Mouse (Mus musculus): ENCODE measurements at regions not wholly inside any gene's neighbourhood (a gene's known extent, or its start where the extent isn't known, plus 50 kb on each side); places are given as distances from the start of the nearest gene placed in this dataset.

DNA sequence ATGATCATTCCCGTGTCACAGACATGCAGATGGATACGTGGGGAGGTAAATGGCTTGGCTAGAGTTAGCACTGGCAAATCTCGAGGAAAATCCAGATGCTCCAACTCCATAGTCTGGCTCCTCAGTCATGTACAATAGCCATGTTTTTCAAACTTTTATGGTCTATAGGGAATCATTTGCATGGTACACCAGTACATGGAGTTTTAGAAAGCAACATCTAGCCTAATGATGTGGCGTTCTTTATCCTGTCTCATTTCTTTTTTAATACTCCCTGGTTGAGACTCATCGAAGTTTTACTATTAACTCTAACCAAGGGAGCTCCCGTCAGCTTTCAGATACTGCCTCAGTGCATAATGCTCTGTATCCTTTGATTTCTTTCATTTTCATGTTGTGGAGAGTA, 178.0 kb downstream of the Tpbg start:
- no peak for DNase-seq (ENCODE audit: low read depth, low spot score)
- H3K4me1 ChIP-seq (ENCODE audit: control insufficient read depth in 2 of 2, insufficient read depth in 2 of 2, low read length in 2 of 2, poor library complexity in 1 of 2) = no peaks in the 10 kb centered on the region
- no peak overlapping the region for H3K27ac ChIP-seq (ENCODE audit: insufficient read depth, low read depth, low read length, poor library complexity, severe bottlenecking)
- H3K9ac ChIP-seq (ENCODE audit: insufficient read depth, low read depth, low read length, poor library complexity, severe bottlenecking) = no peak overlapping the region
- no peak overlapping the region for H3K4me3 ChIP-seq (ENCODE audit: insufficient read depth in 1 of 2, low read depth in 1 of 2, low read length in 2 of 2, poor library complexity in 1 of 2, severe bottlenecking in 1 of 2)
- H3K9me3 ChIP-seq (ENCODE audit: control insufficient read depth, insufficient read depth, low read depth, low read length) = no peaks in the 10 kb centered on the region
- TF ChIP-seq MAFK (IDR thresholded peaks at IDR 0.05; ENCODE audit: insufficient read depth, low read depth, low read length) (no peak), ZC3H11A (IDR thresholded peaks at IDR 0.05; ENCODE audit: borderline replicate concordance, low read depth, low read length) (no peak), HCFC1 (IDR thresholded peaks at IDR 0.05; ENCODE audit: borderline replicate concordance, insufficient read depth, low read length) (no peak), CHD2 (IDR thresholded peaks at IDR 0.05; ENCODE audit: low read depth, low read length) (no peak)
- in situ Hi-C loops (cut with MboI; ENCODE audit: low sequenced_read_pairs in 2 of 2, unreplicated experiment in 2 of 2) = no loop called here
- no peaks in the 10 kb centered on the region for H3K36me3 ChIP-seq (ENCODE audit: control insufficient read depth, insufficient read depth, low read length, poor library complexity, severe bottlenecking)

DNA sequence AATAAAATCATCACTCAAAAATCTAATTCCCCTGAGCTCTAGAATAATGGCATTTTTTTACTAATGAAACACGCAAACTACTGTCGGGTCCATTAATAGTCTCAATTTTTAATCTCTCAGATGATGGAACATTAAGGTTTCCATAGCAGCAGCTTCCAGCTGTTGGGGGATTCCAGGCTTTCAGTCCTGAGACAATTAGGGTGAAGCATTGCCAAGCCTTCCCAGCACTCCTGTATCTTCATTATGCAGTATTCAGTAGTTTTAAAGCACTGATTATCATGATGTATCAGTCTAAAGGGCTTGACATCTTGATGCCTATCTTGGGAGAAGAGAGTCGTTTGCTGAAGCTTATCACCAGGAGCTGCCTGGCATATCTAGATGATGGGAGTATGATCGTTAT, 178.6 kb downstream of the Tpbg start:
- DNase-seq (ENCODE audit: low read depth, low spot score) = no peak
- H3K4me3 ChIP-seq (ENCODE audit: insufficient read depth in 1 of 2, low read depth in 1 of 2, low read length in 2 of 2, poor library complexity in 1 of 2, severe bottlenecking in 1 of 2) = no peak overlapping the region
- no peak overlapping the region for H3K9ac ChIP-seq (ENCODE audit: insufficient read depth, low read depth, low read length, poor library complexity, severe bottlenecking)
- H3K27ac ChIP-seq (ENCODE audit: insufficient read depth, low read depth, low read length, poor library complexity, severe bottlenecking) = no peak overlapping the region
- no peaks in the 10 kb centered on the region for H3K9me3 ChIP-seq (ENCODE audit: control insufficient read depth, insufficient read depth, low read depth, low read length)
- no peaks in the 10 kb centered on the region for H3K4me1 ChIP-seq (ENCODE audit: control insufficient read depth in 2 of 2, insufficient read depth in 2 of 2, low read length in 2 of 2, poor library complexity in 1 of 2)
- TF ChIP-seq MAFK (IDR thresholded peaks at IDR 0.05; ENCODE audit: insufficient read depth, low read depth, low read length) = no peak
- no peak for TF ChIP-seq ZC3H11A (IDR thresholded peaks at IDR 0.05; ENCODE audit: borderline replicate concordance, low read depth, low read length)
- no peak for TF ChIP-seq ZNF384 (IDR thresholded peaks at IDR 0.05; ENCODE audit: low read depth, low read length)
- TF ChIP-seq HCFC1 (IDR thresholded peaks at IDR 0.05; ENCODE audit: borderline replicate concordance, insufficient read depth, low read length) = no peak
- TF ChIP-seq CHD2 (IDR thresholded peaks at IDR 0.05; ENCODE audit: low read depth, low read length) = no peak
- no peaks in the 10 kb centered on the region for H3K36me3 ChIP-seq (ENCODE audit: control insufficient read depth, insufficient read depth, low read length, poor library complexity, severe bottlenecking)
- in situ Hi-C loops (cut with MboI; ENCODE audit: low sequenced_read_pairs in 2 of 2, unreplicated experiment in 2 of 2) = no loop called here

DNA sequence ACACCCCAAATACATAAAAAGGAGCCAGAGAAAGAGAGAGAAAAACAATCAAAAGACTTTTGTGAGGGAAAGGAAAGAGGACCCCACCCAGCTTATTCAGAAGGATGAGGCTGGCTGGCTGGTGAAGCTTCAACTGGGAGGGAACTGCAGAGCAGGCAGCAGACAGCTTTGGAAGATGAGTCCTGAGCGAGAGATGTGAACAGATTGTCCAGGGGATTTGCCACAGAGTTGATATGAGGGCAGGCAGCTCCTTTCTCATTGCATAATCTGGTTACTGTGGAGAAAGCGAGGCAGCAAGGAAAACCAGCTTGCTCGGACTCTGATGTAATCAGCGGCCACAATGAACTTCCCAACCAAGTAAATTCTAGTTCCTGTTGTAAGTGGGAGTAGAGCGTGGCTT, 188.6 kb downstream of the Tpbg start:
- no peak overlapping the region for H3K4me3 ChIP-seq (ENCODE audit: insufficient read depth in 1 of 2, low read depth in 1 of 2, low read length in 2 of 2, poor library complexity in 1 of 2, severe bottlenecking in 1 of 2)
- DNase-seq (ENCODE audit: low read depth, low spot score) = no peak
- H3K9me3 ChIP-seq (ENCODE audit: control insufficient read depth, insufficient read depth, low read depth, low read length) = no peaks in the 10 kb centered on the region
- H3K9ac ChIP-seq (ENCODE audit: insufficient read depth, low read depth, low read length, poor library complexity, severe bottlenecking) = no peak overlapping the region
- TF ChIP-seq CHD2 (IDR thresholded peaks at IDR 0.05; ENCODE audit: low read depth, low read length) (no peak), HCFC1 (IDR thresholded peaks at IDR 0.05; ENCODE audit: borderline replicate concordance, insufficient read depth, low read length) (no peak), MAFK (IDR thresholded peaks at IDR 0.05; ENCODE audit: insufficient read depth, low read depth, low read length) (no peak), ZNF384 (IDR thresholded peaks at IDR 0.05; ENCODE audit: low read depth, low read length) (no peak), ZC3H11A (IDR thresholded peaks at IDR 0.05; ENCODE audit: borderline replicate concordance, low read depth, low read length) (no peak)
- in situ Hi-C loops (cut with MboI; ENCODE audit: low sequenced_read_pairs in 2 of 2, unreplicated experiment in 2 of 2) = no loop called here
- no peaks in the 10 kb centered on the region for H3K36me3 ChIP-seq (ENCODE audit: control insufficient read depth, insufficient read depth, low read length, poor library complexity, severe bottlenecking)
- peaks cover 0 to 2% of the 10 kb centered on the region in 2 experiments; a peak in 1 of 4 replicates for H3K4me1 ChIP-seq (ENCODE audit: control insufficient read depth in 2 of 2, insufficient read depth in 2 of 2, low read length in 2 of 2, poor library complexity in 1 of 2)
- H3K27ac ChIP-seq (ENCODE audit: insufficient read depth, low read depth, low read length, poor library complexity, severe bottlenecking) = no peak overlapping the region

DNA sequence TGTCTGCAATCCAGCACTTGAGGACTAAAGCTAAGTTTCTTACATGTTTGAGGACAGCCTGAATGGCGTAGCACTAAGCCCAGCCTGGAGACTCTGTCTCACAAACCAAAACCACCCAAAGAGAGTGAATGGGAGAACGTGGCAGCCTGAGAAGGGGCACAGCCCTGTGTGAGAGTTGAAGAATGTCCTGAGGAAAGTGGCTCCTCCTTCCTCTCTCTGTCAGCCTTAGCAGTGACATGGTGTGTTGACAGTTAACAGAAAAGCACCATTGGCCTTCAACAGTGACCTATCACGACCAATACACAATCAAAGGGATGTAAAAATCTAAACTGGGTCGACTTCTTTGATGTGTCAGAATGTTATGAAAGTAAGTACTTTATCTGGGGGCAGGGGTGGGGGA, 201.9 kb downstream of the Tpbg start:
- Histone ChIP-seq H3K4me1 (ENCODE audit: control insufficient read depth in 2 of 2, insufficient read depth in 2 of 2, low read length in 2 of 2, poor library complexity in 1 of 2) (no peaks in the 10 kb centered on the region), H3K4me3 (ENCODE audit: insufficient read depth in 1 of 2, low read depth in 1 of 2, low read length in 2 of 2, poor library complexity in 1 of 2, severe bottlenecking in 1 of 2) (no peak overlapping the region), H3K9me3 (ENCODE audit: control insufficient read depth, insufficient read depth, low read depth, low read length) (no peaks in the 10 kb centered on the region), H3K27ac (ENCODE audit: insufficient read depth, low read depth, low read length, poor library complexity, severe bottlenecking) (no peak overlapping the region), H3K36me3 (ENCODE audit: control insufficient read depth, insufficient read depth, low read length, poor library complexity, severe bottlenecking) (no peaks in the 10 kb centered on the region), H3K9ac (ENCODE audit: insufficient read depth, low read depth, low read length, poor library complexity, severe bottlenecking) (no peak overlapping the region)
- in situ Hi-C loops (cut with MboI; ENCODE audit: low sequenced_read_pairs in 2 of 2, unreplicated experiment in 2 of 2) = no loop called here
- TF ChIP-seq CHD2 (IDR thresholded peaks at IDR 0.05; ENCODE audit: low read depth, low read length) (no peak), ZNF384 (IDR thresholded peaks at IDR 0.05; ENCODE audit: low read depth, low read length) (no peak)
- DNase-seq (ENCODE audit: low read depth, low spot score) = no peak

GRCm38 (mm10) chr9:86058116-86058515, 215.9 kb downstream of the Tpbg start:
- Histone ChIP-seq H3K36me3 (ENCODE audit: control insufficient read depth, insufficient read depth, low read length, poor library complexity, severe bottlenecking) (no peaks in the 10 kb centered on the region), H3K27ac (ENCODE audit: insufficient read depth, low read depth, low read length, poor library complexity, severe bottlenecking) (no peak overlapping the region), H3K4me3 (ENCODE audit: insufficient read depth in 1 of 2, low read depth in 1 of 2, low read length in 2 of 2, poor library complexity in 1 of 2, severe bottlenecking in 1 of 2) (no peak overlapping the region), H3K4me1 (ENCODE audit: control insufficient read depth in 2 of 2, insufficient read depth in 2 of 2, low read length in 2 of 2, poor library complexity in 1 of 2) (no peaks in the 10 kb centered on the region), H3K9me3 (ENCODE audit: control insufficient read depth, insufficient read depth, low read depth, low read length) (no peaks in the 10 kb centered on the region), H3K9ac (ENCODE audit: insufficient read depth, low read depth, low read length, poor library complexity, severe bottlenecking) (no peak overlapping the region)
- in situ Hi-C loops (cut with MboI; ENCODE audit: low sequenced_read_pairs in 2 of 2, unreplicated experiment in 2 of 2) = no loop called here
- DNase-seq (ENCODE audit: low read depth, low spot score) = no peak
- TF ChIP-seq MAFK (IDR thresholded peaks at IDR 0.05; ENCODE audit: insufficient read depth, low read depth, low read length) (no peak), HCFC1 (IDR thresholded peaks at IDR 0.05; ENCODE audit: borderline replicate concordance, insufficient read depth, low read length) (no peak), ZC3H11A (IDR thresholded peaks at IDR 0.05; ENCODE audit: borderline replicate concordance, low read depth, low read length) (no peak), CHD2 (IDR thresholded peaks at IDR 0.05; ENCODE audit: low read depth, low read length) (no peak), ZNF384 (IDR thresholded peaks at IDR 0.05; ENCODE audit: low read depth, low read length) (no peak)

Measured in ES-E14 (cell line).